Mouse (Mus musculus): ENCODE data around the gene Abhd14a.

The Abhd14a gene

DNA sequence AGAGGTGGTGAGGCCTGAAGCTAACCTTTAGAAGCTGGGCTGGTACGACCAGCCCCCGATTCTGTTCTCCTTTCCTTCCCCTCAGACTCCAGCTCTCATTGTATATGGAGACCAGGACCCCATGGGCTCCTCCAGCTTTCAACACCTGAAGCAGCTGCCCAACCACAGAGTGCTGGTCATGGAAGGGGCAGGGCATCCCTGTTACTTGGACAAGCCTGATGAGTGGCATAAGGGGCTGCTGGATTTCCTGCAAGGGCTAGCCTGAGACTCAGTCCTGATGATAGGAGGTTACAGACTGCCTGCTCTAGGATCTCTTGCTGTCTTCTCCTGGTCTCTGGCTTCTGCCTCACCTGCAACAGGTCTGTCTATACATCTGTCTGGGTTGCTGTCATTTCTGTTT lies 4.4 kb upstream of the Abhd14a start:
- no peak for DNase-seq

DNA sequence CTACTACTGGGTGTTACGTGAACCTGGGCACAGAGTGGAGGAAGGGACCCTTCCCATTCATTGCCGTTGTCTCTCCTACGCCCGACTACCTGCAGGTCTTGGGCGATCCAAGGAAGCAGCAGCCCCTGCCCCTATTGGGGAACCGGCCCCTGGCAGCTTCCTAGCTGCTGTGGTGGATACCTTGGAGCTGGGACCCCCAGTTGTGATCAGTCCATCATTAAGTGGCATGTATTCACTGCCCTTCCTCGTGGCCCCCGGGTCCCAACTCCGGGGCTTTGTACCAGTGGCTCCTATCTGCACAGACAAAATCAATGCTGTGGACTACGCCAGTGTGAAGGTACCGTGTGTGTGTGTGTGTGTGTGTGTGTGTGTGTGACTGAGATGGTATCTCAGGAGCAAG lies 3.8 kb upstream of the Abhd14a start:
- DNase-seq: no peak

DNA sequence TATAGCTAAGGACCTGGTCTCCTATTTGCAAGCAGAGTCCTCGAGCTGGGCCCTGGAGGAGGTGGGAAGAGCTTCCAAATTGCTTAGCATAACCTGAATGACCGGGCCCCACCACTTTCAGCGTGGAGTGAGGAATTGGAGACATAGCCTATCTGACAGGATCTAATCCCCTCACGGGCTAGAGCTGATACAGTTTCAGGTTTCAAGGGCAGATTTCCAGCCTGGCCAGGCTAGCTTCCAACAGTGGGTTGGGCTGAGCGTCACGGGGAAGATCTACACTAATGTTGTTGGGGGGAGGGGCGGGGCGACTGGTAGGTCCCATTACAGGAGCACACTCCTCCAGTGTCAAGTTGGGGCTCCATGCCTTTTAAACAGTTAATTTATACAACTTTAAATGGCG lies 3.2 kb upstream of the Abhd14a start:
- peak; percentile 73 to 82 for DNase-seq

DNA sequence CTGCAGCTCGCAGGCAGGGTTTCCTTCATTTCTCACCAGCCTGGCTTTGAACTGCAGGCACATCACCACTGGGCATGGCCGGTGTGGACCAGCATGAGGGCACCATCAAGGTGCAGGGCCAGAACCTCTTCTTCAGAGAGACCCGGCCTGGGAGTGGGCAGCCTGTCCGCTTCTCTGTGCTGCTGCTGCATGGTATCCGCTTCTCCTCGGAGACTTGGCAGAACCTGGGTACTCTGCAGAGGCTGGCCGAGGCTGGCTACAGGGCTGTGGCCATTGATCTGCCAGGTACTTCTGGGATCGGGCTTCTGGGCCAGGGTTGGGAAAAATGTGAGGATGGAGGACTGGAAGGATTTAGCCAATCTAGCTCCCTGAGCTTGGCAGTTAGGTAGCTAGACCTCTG lies 2.5 kb upstream of the Abhd14a start:
- no peak for DNase-seq

DNA sequence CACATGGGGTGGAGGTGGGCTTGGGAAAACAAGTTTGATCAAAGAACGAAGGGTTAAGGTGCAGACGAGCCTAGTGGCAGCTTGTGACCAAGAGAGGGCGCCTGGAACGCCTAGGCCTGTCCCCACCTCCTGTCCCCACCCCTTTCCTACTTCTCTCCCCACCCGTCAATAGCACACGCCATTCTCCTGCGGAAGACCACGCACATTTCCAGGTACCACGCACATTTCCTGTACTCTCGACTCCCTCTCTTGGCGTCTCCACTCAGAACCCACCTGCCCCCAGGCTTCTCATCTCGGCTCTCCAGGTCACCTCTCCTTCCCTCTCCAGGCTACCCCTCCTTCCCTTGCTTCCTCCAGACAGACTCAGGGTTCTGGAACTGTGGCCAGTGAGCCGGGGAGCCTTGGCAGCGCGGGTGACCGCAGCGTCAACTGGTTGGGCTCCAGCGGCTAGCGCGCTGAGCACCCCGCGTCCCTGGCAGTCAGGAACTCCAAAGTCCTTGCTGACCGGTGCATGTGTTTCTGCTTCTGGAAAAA lies 1.1 kb upstream of the Abhd14a start:
- peak; percentile 78 to 85 for DNase-seq

DNA sequence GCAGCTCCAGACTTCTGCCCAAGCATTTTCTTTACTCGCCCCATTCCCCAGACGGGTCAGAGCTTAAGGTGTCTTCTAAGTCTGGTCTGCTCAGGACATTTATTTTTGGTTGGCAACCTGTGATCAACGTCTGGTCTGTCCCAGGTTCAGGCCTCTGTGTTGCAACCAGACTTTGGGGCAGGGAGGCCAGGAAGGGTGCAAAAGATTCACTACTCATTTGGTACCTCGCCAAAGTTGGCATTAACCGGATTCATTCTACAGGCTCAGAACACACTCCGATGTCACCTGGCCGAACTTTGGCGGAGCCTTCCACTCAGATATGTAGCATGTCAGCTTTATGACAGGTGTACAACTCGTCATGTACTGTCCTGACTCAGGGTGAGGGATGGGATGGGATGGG lies 473 bp upstream of the Abhd14a start:
- DNase-seq: no peak

DNA sequence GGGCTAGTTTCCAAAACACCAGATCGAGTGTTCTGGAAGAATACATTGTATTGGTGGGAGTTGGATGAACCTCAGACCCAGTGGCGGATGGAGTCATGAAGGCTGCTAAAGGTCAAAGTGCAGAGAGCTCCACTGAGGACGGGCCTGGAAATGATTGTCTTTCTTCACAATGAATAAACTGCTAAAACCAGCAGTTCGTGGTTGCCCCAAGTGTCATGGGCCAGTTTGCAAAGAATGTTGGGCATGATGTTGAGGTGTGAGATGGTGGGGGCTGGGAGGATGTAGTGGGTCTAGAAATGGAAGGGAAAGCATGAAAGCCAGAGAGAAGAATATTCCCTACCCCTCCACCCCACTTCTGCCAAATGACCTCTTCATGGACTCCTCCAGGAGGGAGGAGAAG lies 2.6 kb downstream of the Abhd14a start:
- DNase-seq: no peak

DNA sequence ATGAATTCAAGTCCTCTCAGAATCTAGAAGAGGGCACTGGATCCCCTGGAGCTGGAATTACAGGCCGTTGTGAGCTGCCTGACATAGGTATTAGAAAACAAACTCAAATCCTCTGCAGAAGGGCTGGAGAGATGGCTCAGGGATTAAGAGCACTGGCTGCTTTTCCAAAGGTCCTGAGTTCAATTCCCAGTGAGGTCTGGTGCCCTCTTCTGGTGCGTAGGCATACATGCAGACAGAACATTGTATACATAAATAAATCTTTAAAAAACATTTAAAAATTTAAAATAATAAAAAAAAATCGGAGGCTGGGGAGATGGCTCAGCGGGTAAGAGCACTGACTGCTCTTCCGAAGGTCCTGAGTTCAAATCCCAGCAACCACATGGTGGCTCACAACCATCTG lies 4.8 kb downstream of the Abhd14a start:
- no peak for DNase-seq

DNA sequence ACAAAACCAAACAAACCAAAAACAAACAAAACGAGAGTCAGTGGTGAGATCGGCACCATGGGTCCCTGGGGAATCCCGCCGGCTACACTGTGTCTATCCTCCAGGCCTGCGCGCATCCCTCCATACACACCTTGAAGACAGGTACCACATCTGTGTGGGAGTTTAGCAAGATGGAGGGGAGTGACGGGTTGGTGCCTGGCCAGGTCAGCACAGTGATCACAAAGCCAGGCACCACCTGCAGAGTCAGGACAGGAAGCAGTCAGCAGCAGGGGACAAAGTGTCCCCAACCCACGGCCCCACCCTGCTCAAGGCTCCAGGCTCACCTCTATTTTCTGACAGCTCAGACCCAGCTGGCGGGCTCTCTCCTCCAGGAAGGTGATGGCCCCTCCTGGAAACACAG lies 10.9 kb downstream of the Abhd14a start:
- DNase-seq: no peak

DNA sequence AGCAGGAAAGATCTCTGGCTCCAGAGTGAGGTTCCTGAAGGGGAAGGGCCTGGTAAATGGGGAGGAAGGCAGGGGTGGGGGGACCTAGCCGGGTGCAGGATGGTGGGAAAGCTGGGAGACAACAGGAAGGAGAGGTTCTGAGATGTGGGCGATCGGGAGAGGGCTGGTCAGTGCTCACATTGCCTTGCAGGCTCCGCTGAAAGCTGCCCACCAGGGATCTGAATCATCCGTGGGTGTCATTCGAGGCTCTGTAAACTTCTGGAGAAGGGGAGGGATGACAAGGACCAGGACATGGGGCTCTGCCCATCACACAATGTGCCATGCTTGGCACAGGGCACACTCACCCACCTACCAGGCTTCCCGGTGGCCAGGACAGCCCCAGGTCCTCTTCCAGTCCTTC lies 14.1 kb downstream of the Abhd14a start:
- no peak for DNase-seq

DNA sequence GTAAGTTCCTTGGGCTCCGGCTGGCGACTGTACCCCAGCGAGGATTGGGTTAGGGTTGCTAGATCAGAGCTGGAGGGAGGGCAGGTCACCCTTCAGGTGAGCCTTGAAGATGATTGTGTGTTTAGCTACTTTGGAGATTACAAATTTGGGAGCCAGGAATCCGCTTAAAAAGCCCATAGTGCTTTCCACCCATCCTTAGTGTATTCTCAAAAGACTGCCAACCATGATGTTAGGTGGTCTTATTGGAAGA lies 17.5 kb downstream of the Abhd14a start:
- no peak for DNase-seq

DNA sequence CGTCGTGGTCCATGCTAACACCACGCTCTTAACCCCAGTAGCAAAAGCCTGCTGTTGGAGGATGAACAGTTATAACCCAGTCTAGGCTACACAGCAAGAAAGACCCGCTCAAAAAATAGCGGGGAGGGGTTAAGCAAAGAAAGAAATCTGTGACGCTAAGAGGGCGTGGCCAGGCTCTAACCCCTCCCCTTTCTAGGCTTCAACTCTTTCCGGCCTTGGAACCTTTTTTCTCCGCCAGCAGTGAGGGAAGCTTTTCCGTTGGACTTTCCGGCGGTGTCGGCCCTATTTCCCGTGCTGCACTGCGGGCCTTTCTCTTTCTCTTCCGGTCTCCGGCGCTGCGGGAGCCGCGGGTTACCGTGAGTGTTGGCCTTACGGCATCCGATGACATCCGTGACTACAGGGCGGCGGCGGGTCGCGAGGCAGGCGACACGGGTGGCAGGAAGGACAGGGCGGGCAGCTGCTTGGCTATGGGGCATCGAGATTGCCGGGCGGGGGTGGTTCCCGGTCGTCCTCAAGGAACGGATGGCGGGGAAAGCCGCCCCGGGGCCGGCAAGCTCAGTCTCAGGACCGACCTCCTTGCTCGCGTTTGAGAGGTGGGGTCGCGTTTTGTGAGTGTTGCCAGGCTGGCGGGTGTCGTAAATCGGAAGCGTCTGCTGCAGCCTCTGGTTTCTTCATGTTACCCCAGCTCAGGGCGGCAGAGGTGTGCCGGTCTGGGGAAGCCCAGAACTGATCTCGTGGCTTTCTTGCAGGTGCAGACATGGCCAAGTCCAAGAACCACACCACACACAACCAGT lies 18.1 kb downstream of the Abhd14a start, which contains the start of gene Rpl29:
Gene Rpl29, plus strand, starts transcription at position 234 of the 794 bp plus-strand sequence.
- peak; percentile 94 to 95 for DNase-seq

DNA sequence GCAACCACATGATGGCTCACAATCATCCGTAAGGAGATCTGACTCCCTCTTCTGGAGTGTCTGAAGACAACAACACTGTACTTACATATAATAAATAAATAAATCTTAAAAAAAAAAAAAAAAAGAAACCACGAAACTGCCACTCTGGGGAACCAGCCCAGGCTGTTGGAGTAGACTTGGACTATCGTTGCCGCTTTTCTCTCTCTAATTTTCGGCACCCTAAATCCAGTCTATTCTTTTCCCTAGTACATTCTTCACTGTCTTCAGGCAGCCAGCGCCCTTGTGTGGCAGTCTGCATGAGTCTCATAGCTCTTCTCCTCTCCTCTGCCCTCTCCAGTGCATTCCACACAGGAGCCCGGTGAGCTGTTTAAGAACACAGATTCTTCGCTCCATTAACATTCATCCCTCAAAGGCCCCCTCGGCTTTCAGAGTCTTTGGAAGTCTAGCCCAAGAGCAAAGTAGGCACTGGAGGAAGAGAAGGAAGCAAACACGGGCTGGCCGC lies 18.7 kb downstream of the Abhd14a start:
- DNase-seq: no peak

DNA sequence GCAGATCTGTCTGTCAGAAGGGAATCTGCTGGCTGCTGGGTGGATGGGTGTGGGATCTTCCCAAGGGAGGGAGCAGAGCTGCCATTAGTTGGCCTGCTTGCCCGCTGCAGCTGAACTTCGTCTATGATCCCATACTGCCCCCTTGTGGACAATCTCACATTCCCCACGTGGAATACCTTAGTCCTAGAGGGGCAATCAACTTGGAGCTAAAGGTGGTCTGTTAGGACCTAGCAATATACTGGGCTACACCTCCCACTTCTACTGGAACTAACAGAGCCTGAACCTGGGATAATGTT lies 25.7 kb downstream of the Abhd14a start:
- peak; percentile 84 to 90 for DNase-seq

DNA sequence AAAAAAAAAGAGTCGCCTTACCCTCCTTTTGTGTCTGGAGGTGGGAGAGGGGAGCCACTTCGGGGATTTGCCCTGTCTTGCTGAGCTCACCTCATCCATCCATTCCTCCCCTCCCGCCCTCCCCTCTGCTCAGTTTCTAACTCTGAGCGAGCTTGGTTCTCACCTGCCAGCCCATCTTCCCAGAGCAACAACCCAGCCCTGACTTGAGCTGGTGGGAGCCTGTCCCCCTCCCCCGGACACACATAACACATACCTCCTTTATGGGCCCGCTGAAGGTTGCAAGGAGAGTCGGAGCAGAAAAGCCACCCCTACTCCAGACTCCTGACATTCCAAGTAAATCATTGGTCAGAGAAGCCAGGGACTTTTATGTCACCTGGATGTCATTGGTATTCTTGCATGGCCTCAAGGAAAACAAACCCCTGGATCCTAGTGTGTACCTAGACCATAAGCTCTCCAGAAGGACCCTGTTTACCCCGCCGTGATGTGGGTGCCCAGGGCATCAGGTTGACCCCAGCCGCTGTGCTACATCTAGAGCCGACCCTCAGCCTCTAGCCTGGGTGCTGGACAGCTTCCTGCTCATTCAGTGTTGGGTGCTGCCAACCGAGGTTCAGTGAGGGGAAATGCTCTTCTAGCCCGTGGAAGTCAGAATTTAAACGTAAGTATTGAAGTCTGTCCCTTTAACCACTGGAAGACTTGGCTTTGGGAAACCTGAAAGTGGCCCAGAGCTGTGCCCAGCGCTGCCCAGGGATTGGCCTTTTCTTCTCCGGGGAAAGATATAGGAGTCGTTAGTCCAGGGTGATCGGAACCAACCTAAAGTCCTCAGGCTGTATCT lies 26.2 kb downstream of the Abhd14a start:
- no peak for DNase-seq

DNA sequence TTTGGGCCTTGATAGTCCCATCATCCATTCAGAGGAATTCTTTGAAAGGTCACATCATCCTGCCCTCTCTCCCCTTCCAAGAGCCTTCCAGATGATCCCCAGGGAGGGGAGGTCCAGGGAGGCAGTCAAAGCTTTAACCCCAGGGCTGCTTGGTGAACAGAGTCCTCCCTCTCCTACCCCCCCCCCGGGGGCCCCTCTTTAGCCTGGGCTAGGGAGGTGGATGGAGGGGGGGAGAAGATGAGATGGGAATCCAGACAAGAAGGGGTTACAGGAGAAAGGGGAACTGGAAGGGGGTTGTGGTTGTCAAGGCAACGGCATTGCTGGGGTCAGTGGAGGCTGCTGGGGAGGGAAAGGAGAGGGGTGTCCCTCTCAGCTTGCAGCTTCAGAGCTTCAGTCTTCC lies 26.9 kb downstream of the Abhd14a start:
- DNase-seq: no peak

DNA sequence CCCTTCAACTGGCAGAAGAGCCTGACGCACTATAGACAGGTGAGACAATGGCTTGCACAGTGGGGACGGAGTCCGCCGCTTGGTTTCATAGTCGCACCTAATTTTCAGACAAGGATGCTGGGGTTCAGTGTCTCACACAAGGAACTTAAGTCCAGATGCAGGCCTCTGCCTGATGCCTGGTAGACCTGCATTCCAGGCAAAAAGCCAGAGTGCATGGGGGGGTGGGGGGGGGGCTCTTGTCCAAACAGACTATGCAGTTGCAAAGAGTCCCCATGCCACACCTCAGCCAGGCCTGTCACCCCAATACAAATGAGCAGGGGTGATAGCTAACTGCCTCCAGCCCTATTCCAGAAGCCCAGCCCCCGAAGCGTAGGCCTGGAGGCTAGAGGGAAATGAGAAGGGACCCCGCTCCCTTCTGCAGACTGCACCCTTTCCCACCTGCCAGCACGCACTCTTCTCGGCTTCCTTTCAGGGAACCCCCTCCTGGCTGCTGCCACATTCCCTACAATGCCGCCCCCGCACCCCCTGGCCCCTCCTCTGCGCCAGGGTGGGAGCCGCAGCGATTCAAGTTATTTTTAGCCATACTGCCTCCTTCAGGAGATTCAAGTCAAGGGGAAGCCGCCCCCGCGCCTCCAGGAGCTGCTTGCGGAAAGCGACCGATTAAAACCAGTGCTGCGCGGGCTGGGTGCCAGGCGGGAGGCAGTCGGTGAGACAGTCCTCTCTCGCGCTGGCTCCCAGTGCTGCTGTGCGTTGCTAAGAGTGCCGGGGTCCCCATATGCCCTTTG lies 29.4 kb downstream of the Abhd14a start:
- peak; percentile 65 to 73 for DNase-seq

DNA sequence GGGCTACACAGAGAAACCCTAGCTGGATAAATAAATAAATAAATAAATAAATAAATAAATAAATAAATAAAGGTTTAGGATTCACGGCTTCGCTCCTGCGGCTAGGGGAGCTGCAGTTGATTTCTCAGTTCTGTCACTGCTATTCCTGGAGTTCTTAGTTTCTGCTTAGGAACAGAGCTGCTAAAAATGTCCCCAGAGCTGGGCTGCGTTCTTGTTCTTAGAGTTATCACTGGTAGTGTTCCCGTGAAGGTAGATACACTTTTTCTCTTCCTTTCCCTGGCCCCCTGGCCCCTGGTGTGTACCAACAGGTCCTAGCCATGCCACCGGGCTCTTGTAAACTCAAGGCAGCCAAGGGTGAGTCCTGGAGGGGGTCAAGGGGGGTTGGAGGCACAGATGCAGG lies 30.7 kb downstream of the Abhd14a start:
- DNase-seq: no peak

DNA sequence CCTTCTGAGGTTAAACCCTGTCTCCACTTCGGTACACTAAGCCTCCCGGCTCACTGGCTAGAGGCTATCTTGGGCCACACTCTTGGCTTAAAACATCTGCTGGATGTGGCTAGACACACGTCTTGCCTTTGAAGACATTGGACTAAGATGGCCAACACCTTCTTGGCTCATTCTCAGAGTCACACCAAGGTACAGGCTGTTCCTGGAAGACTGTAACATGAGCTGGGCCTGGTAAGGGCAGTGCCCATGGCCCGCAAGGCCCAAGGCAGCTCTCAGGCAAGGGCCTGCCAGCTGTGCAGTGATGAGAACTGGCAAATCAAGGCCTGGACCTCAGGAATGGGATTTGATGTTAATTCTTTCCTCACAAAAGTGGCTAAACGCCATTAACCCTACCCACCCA lies 33.9 kb downstream of the Abhd14a start:
- no peak for DNase-seq

DNA sequence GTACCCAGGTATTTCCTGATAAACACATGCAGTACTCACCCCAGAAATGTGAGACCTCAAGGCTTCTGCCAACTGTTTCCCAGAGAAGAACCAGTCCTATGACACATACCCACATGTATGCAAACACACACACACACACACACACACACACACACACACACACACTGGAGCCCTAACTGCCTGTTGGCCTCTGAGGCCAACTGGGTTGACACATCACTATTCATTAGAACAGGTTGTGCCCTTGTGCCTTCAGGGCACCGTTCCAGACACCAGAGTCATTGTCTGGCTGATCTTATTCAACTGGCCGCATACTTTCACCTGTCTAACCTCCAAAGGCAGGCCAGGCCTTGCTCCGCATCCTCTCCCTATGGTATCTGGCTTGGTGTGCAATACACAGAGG lies 35.3 kb downstream of the Abhd14a start:
- no peak for DNase-seq

DNA sequence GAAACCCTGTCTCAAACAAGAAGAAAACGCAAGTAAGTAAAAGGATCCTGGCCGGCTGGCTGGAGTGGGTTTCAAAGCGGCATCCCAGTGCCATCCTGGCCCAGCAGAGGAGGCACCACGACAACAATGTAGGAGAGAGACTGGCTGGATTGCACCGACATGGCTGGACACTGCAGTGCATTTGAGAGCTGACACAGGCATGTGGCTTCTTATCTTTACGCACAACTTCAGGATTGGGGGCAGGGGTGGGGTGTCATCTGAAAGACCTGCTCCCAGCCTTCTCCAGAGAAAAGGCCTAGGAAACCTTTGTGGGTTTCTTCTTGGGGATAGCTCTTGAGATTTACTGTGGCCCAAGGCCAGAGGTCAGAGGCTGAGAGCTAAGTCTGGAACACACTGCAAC lies 35.7 kb downstream of the Abhd14a start:
- no peak for DNase-seq

DNA sequence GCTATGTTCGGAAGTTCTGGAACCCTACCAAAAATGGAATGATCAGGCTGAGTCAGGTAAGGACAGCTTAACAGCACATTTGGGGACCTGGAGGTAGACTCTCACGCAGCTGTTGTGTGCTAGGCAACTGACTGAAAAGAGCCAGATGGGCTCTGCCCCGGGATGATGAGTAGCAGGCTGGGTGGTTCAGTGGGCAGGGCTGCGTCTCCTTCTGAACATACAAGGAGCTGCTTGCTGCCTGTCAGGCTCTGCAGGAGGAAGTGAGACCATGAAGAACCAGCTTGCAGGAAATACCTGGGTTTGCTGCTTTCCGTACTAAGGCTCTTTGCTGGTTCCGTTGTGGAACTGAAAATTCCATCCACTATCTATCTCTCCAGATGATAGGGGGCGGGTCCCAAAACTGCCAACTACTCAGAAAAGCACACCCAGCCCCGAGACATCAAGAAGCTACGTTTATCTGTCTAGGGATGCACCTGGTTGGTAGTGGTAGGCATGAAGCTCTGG lies 36.3 kb downstream of the Abhd14a start:
- no peak for DNase-seq

DNA sequence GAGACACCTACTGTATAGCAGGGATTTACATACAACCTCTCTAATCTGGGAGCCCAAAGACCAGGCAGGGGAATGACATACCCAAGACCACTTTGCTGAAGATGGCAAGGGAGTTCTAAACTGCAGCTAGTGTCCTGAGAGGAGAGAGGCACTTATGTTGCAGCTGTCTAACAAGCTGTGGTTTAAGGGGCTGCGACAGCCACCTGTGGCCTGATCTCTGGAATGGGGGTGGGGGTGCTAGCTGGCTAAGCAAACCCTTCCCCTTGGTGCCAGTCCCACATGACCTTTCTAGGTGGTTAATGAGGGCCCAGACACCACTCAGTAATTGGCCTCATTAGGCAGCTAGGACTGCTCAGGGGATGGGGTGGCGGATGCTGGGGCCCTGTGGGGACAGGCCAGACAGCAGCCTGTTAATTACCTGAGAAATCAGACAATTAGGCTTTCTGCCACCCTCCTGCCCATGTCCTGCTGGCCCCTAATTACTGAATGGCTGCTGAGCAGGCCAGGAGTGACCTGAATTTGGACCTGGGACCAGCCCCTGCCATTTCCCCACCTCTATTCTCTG lies 37.3 kb downstream of the Abhd14a start:
- DNase-seq: no peak
